Mouse (Mus musculus) embryonic stem cell, embryonic (primary cell): ENCODE results near the gene Eif5.

Source experiments
- CTCF ChIA-PET, 4 experiments: fragments of 300-600 bp in 2 of 4; fragments of 350-600 bp in 2 of 4; sonication (Branson Sonifier 250); formaldehyde crosslinking; loops; one replicate each; lab custom pipeline; 2022; ENCODE audit warnings: inconsistent platforms in 2 of 4; lab: Charles Lee
- POLR2A ChIA-PET, 4 experiments: fragments of 300-600 bp in 2 of 4; fragments of 350-600 bp in 2 of 4; sonication (Branson Sonifier 250); formaldehyde crosslinking; loops; one replicate each; lab custom pipeline; 2022; ENCODE audit warnings: antibody characterized with exemption in 4 of 4, inconsistent platforms in 1 of 4; lab: Charles Lee

The Eif5 gene

GRCm38 (mm10) chr12:111538292-111539040 lies 650 bp downstream of the Eif5 start:
- POLR2A ChIA-PET: interaction anchor here (0.5 to 5.4 kb wide), 192 partner anchors 9 to 1670 kb away, joined by 3 to 198 read pairs (median 4); partner anchors contain the start of genes Mark3 (in 3 of the 4), Rcor1 (in 3 of the 4), Cdc42bpb (in 2 of the 4) and Ckb (in 2 of the 4)

DNA sequence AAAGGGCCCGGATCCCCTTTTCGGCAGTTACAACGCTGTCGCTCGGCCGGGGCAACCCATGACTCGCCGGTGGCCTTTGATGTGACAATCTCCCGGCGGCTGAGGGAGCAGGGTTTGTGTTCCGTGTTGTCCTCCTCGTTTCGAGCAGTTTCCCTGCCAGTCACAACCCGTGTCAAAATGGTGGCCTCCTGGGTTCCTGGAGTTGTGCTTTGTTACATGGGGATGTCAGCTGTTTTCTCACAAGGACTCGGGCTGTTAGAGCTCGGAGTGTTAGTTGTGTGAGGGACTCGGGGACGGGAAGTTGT lies 1.2 kb downstream of the Eif5 start:
- ChIA-PET POLR2A (interaction anchor here (0.5 to 5.0 kb wide), 24 partner anchors 9 to 837 kb away, joined by 3 to 68 read pairs (median 5); partner anchors contain the start of genes Mark3 (in 2 of the 4), Hsp90aa1 (in 1 of the 4) and Rcor1 (in 1 of the 4)), CTCF (no interaction called here)

More at GRCm38 (mm10) chr12:111538292-111539040, 650 bp downstream of the Eif5 start:
- CTCF ChIA-PET: interaction anchor here in 3 of 4 experiments (0.5 to 1.8 kb wide), 11 partner anchors 12 to 765 kb away, joined by 3 to 6 read pairs (median 3); no protein-coding TSS in a partner anchor

DNA sequence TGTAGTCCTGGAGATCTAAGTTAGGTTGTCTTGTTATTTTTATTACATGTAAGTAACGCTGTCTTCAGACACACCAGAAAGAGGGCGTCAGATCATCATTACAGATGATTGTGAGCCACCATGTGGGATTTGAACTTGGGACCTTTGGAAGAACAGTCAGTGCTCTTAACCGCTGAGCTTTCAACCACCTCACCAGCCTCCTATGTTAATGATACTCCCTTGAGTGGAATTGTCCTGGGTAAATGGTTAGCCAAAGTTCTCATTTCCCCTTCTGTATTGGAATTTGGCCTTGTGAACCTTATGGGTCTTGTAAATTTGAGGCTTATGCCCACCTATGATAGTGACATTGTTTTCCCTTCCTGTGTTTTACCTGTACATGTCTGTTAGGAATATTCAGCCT lies 9.3 kb downstream of the Eif5 start:
- ChIA-PET POLR2A (interaction anchor here (0.6 to 15.8 kb wide), 22 partner anchors 7 to 776 kb away, joined by 3 to 198 read pairs (median 4); partner anchors contain the start of genes Eif5 (in 4 of the 4), Ckb (in 1 of the 4) and Mark3 (in 1 of the 4)), CTCF (no interaction called here)

- CTCF ChIA-PET: no interaction called here
- POLR2A ChIA-PET: interaction anchor here (0.6 to 15.8 kb wide), 22 partner anchors 7 to 386 kb away, joined by 3 to 198 read pairs (median 4); partner anchors contain the start of genes Eif5 (in 3 of the 4) and Mark3 (in 1 of the 4)
Observed at GRCm38 (mm10) chr12:111548555-111549289, 10.9 kb downstream of the Eif5 start.

- POLR2A ChIA-PET: interaction anchor here (0.6 to 15.8 kb wide), 26 partner anchors 9 to 124 kb away, joined by 3 to 198 read pairs (median 4); partner anchors contain the start of genes Eif5 (in 4 of the 4), Ckb (in 1 of the 4) and Mark3 (in 1 of the 4)
- CTCF ChIA-PET: interaction anchor here in 3 of 4 experiments (0.6 to 1.3 kb wide), 6 partner anchors 13 to 180 kb away, joined by 3 to 4 read pairs (median 4); partner anchors contain the start of gene Eif5 (in 1 of the 3)
Observed at GRCm38 (mm10) chr12:111550679-111551078, 12.9 kb downstream of the Eif5 start.

DNA sequence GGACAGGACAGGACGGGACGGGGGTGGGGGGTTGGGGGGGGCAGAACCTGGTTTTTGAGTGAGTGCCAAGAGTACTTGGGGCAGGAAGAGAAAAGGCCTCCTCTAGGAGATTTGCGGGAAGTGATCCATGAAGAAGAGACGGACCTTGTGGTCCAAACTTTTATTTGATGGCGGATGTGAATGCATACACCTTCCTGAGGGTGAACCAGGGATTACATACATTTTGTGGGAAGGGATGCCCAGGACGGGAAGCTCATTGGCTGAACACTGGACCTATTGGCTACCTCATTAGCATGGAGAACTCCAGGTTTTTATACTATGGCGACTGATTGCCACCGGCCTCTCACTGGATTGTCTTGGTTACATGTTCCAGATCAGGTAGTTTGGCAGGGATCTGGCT lies 14.5 kb downstream of the Eif5 start:
- CTCF ChIA-PET: interaction anchor here in 2 of 4 experiments (0.9 to 1.4 kb wide), 3 partner anchors 14 to 127 kb away, joined by 3 read pairs; partner anchors contain the start of gene Eif5 (in 1 of the 2)
- POLR2A ChIA-PET: interaction anchor here (0.5 to 15.8 kb wide), 23 partner anchors 10 to 714 kb away, joined by 3 to 198 read pairs (median 8); partner anchors contain the start of genes Eif5 (in 4 of the 4) and Mark3 (in 2 of the 4)

DNA sequence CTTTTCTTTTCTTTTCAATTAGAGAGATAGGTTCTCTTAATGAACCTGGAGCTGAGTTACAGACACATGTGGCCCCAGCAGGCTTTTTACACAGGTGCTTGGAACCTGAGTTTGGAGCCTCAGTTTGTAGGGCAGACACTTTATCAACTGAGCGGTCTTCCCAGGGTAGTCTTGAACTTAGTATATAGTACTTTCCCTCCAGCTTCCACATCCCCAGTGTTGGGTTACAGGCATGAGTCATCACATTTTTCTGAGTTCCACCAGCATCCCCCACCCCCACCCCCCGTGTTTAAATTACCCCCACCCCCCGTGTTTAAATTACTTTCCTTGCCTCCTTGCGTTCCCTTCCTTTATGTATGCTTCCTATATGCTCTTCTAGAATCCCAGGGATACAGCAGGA lies 17.5 kb downstream of the Eif5 start:
- POLR2A ChIA-PET: interaction anchor here in 3 of 4 experiments (0.6 to 15.8 kb wide), 15 partner anchors 8 to 1606 kb away, joined by 3 to 198 read pairs (median 4); partner anchors contain the start of genes Eif5 (in 3 of the 3) and Mark3 (in 1 of the 3)
- CTCF ChIA-PET: interaction anchor here in 1 of 4 experiments (0.7 kb wide), 1 partner anchor 335 kb away, joined by 4 read pairs; no protein-coding TSS in a partner anchor

DNA sequence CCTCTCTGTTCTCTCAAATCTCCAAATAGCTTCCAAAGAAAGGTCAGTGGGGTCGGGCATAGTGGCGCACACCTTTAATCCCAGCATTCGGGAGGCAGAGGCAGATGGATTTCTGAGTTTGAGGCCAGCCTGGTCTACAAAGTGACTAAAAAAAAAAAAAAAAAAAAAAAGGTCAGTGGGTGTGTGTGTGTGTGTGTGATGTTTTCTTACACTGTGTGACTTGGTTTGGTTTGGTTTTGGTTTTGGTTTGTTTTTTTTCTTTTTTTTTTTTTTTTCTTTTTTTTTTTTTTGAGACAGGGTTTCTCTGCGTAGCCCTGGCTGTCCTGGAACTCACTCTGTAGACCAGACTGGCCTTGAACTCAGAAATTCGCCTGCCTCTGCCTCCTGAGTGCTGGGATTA lies 18.1 kb downstream of the Eif5 start:
- CTCF ChIA-PET: interaction anchor here in 2 of 4 experiments (0.5 to 0.7 kb wide), 2 partner anchors 157 to 334 kb away, joined by 3 to 4 read pairs; no protein-coding TSS in a partner anchor

GRCm38 (mm10) chr12:111557538-111557937 lies 19.7 kb downstream of the Eif5 start:
- ChIA-PET CTCF (interaction anchor here in 2 of 4 experiments (0.5 to 0.7 kb wide), 2 partner anchors 58 to 108 kb away, joined by 4 read pairs; no protein-coding TSS in a partner anchor), POLR2A (interaction anchor here in 2 of 4 experiments (1.3 to 15.8 kb wide), 5 partner anchors 11 to 22 kb away, joined by 4 to 198 read pairs (median 17); partner anchors contain the start of genes Eif5 (in 1 of the 2) and Mark3 (in 1 of the 2))

More for the DNA sequence above, 18.1 kb downstream of the Eif5 start:
- POLR2A ChIA-PET: interaction anchor here in 3 of 4 experiments (0.5 to 15.8 kb wide), 19 partner anchors 9 to 511 kb away, joined by 3 to 198 read pairs (median 4); partner anchors contain the start of genes Eif5 (in 3 of the 3) and Mark3 (in 2 of the 3)

GRCm38 (mm10) chr12:111558655-111559054 lies 20.8 kb downstream of the Eif5 start:
- POLR2A ChIA-PET: interaction anchor here in 3 of 4 experiments (0.7 to 15.8 kb wide), 8 partner anchors 10 to 23 kb away, joined by 3 to 198 read pairs (median 4); partner anchors contain the start of gene Eif5 (in 2 of the 3)
- CTCF ChIA-PET: no interaction called here

DNA sequence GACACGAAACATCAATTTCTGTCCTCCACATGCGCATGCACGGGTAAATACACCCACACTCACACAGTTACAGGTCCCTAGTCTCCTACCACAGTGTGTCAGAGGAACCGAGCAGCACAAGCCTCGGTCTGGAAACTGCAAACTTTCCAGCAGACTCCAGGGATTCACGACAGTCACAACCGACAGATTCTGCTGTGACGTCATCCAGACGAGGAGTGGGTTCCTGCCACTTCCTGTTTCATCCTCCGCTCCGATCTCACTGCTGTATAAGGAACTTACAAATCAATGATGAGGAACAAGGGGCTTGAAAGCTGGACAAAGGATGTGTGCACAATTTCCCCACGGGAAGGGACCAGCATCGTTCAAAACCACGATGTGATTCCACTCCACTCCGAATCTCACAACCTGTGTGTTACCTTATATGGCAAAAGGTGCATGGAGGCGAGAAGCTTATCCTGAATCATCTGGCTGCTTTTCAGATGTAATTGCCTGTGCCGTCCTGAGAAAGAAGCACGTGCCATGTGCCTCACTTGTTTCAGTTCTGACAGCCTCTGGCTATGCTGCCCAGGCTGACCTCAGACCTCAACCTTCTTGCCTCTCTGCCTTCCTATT lies 21.9 kb downstream of the Eif5 start:
- ChIA-PET POLR2A (interaction anchor here in 3 of 4 experiments (0.7 to 15.8 kb wide), 13 partner anchors 9 to 169 kb away, joined by 3 to 198 read pairs (median 5); partner anchors contain the start of gene Eif5 (in 2 of the 3)), CTCF (interaction anchor here in 3 of 4 experiments (0.5 to 1.5 kb wide), 6 partner anchors 16 to 1398 kb away, joined by 3 to 10 read pairs (median 3); no protein-coding TSS in a partner anchor)

- ChIA-PET CTCF (interaction anchor here in 2 of 4 experiments (0.6 to 1.5 kb wide), 5 partner anchors 15 to 1398 kb away, joined by 3 to 4 read pairs (median 3); no protein-coding TSS in a partner anchor), POLR2A (interaction anchor here in 3 of 4 experiments (0.7 to 15.8 kb wide), 13 partner anchors 9 to 168 kb away, joined by 3 to 198 read pairs (median 5); partner anchors contain the start of gene Eif5 (in 2 of the 3))
Observed at GRCm38 (mm10) chr12:111560286-111560685, 22.5 kb downstream of the Eif5 start.

GRCm38 (mm10) chr12:111562276-111562814 lies 24.5 kb downstream of the Eif5 start:
- CTCF ChIA-PET: interaction anchor here in 3 of 4 experiments (0.6 to 1.8 kb wide), 6 partner anchors 9 to 451 kb away, joined by 3 to 7 read pairs (median 4); partner anchors contain the start of gene Eif5 (in 1 of the 3)
- POLR2A ChIA-PET: interaction anchor here in 3 of 4 experiments (0.7 to 2.5 kb wide), 10 partner anchors 9 to 294 kb away, joined by 3 to 12 read pairs (median 4); partner anchors contain the start of gene Eif5 (in 2 of the 3)

DNA sequence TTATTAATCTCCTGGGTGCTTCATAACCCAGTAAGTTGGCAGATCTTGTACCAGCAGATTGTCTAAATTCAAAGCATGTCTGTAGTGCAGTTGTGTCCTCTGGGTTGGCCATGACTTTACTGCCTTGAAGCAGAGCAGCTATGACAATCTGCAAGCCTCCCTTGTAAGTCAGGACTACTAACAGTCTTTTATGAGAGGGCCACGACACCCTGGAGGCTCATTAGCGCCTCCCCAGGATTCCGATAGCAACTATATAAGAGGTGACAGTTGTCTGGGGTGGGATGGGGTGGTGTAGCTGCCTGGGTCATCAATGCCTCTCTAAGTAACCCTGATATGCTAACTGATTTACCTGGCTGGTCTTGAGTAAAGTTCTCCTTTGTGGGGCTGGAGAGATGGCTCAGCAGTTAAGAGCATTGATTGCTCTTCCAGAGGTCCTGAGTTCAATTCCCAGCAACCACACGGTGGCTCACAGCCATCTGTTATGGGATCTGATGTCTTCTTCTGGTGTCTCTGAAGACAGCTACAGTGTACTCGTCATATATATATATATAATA lies 25.3 kb downstream of the Eif5 start:
- CTCF ChIA-PET: interaction anchor here in 2 of 4 experiments (0.7 to 1.8 kb wide), 6 partner anchors 10 to 139 kb away, joined by 3 to 7 read pairs (median 4); partner anchors contain the start of gene Eif5 (in 1 of the 2)
- POLR2A ChIA-PET: interaction anchor here in 2 of 4 experiments (0.7 to 2.5 kb wide), 9 partner anchors 10 to 131 kb away, joined by 3 to 12 read pairs (median 3); partner anchors contain the start of gene Mark3 (in 1 of the 2)

DNA sequence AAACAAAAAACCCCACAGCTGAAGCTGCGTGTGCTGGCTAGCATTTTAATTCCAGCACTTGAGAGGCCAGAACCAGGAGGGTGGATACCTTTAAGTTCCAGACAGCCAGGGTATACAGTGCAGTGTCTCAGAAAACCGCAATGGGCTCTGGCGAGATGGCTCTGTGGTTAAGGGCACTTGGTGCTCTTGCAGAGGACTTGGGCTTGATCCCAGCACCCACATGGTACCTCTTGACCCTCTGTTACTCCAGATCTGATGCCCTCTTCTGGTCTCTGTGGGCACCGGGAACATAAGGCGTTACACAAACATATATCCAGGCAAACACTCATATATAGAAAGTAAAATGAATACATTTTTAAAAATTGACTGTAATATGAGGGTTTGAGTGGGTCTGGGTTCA lies 27.5 kb downstream of the Eif5 start:
- ChIA-PET CTCF (no interaction called here), POLR2A (interaction anchor here in 1 of 4 experiments (1.0 to 1.4 kb wide), 2 partner anchors 14 to 15 kb away, joined by 3 to 4 read pairs; no protein-coding TSS in a partner anchor)
